Mouse (Mus musculus) urinary bladder, postnatal 36 days (tissue): ENCODE results near the gene Smpdl3a.

Experiments used
- DNase-seq, 2 experiments: peaks; one replicate each; pipeline ENCODE4 v3.0.0; 2022; ENCODE audit warnings: low spot score in 2 of 2, mixed read lengths in 1 of 2

The Smpdl3a gene

GRCm38 (mm10) chr10:57819209-57819608 lies 25.1 kb downstream of the Smpdl3a start:
- no peak for DNase-seq

GRCm38 (mm10) chr10:57822473-57822872 lies 28.3 kb downstream of the Smpdl3a start:
- no peak for DNase-seq

GRCm38 (mm10) chr10:57828649-57829048 lies 34.5 kb downstream of the Smpdl3a start:
- no peak for DNase-seq

GRCm38 (mm10) chr10:57829621-57830020 lies 35.5 kb downstream of the Smpdl3a start:
- DNase-seq, result no peak

DNA sequence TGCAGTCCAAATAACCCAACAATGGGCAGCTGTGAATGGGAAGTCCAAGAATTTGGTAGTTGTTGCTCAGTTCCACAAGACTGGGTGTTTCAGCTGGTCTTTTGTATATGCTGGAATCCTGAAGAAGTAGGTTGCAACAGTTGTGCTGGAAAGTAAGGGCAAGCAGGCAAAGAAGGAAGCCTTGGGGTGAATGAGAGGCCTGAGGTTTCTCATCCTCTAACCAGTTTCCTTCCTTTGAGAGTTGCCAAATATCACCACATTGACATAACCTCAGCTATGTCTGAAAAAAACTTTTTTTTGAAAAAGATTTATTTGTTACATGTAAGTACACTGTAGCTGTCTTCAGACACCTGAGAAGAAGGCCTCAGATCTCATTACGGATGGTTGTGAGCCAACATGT lies 41.0 kb downstream of the Smpdl3a start:
- no peak for DNase-seq

- no peak for DNase-seq
These were observed 41.8 kb downstream of the Smpdl3a start for GRCm38 (mm10) chr10:57835982-57836381.

DNA sequence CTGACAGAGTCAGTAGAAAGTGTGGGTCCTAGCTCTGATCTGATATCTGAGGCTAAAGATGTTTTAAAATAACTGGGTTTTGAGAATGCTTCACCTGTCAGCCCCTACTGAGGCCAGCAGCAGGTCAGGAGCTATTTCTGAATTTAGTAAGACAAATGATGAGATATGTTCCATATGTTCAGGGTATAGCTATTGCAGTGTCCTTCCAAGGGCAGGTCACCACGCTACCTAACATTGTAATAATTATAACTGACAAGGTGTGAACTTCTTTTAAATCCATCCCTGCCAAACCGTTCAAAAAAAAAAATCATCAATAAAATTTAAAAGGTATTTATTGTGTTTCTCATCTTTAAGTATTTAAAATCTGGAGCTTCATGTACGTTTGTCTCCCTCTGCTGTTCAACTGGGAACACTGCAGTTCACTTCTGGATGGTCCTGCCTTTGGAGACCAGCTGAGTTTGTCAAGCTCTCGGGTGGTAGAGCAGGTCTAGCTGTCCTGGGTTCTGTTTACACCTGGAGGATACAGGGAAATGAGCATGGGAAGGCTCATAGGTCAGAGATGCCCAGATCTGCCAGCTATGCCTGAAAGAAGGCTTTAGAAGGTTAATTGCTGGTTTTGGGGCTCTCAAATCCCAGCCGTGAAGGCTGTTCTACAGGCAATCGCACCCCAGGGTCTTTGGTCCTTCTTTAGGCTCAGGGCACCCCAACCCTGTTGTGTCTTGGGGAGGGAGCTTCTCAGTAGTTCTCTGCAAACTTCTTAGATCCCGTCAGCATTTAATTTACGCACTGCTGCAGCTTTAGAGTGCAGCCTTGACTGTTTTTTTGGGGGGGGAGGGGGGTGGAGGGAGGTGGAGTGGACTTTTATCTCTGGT lies 47.7 kb downstream of the Smpdl3a start:
- peak; percentile 24 to 41 for DNase-seq

DNA sequence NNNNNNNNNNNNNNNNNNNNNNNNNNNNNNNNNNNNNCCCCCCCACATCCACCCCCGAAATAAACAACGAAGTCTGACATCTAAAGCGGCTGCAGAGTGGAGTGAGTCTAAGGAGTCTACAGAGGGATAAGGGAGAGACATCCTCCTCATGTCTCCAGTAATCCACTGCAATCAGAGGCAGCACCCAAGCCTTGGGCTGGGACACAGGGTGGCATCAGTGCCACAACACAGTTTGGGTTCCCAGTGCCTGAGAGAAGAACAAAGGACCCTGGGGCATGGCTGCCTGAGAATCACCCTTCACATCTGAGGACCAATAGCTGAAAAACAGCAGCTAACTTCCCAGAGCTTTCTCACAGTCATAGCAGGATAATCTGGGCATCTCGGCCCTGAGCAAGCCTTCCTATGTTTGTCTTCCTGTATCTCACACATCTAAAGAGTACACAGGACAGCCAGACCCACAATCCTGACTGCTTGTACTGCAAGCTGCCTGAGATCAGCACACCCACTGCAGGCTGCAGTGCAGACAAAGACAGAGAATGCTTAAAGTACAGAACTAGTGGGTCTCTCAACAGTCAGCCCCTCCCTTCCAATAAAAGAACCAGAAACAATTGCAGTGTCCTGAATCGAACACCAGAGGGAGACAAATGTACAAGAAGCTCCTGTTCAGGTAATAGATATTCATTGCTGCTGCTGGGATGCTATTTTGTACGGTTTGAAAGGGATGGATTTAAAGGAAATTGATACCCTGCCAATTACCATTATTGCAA lies 54.0 kb downstream of the Smpdl3a start:
- no peak for DNase-seq
